Mouse (Mus musculus): ENCODE measurements around the gene Nrcam. TPM values are rescaled to one million over a fixed set of nuclear protein-coding genes. Genes with fewer than 3 reads are reported as not detected.

The Nrcam gene
- polyA plus RNA-seq, 2 experiments = 0.06 to 0.23 TPM

DNA sequence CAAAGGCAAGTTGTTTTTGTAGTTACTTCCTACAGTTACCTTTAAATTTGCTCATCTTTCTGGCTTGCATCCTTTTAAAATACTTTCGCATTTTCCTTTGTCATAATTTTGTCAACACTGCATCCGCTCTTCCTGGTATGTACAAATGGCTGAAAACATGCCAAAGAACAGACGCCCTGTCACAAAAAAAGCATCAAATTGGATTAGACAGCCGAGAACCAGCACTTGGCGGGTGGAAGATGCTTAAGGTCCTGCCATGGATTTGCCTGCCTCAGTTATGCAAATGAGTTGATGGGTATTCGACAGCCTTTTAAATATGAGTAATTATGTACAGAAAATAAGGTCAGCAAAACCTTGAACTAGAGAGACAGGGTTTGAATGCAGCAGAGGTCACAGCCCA, 101.7 kb downstream of the Nrcam start:
- Histone ChIP-seq H3K4me2 (ENCODE audit: low read depth) (no peak overlapping the region), H3K4me1 (replicated peaks; ENCODE audit: control insufficient read depth in 2 of 2, insufficient read depth in 2 of 2, low read length in 1 of 2) (no peaks in the 10 kb centered on the region), H3K27ac (no peak overlapping the region), H3K36me3 (replicated peaks; ENCODE audit: control insufficient read depth, insufficient read depth, low read depth) (no peaks in the 10 kb centered on the region), H3K9ac (replicated peaks) (no peak overlapping the region), H3K27me3 (ENCODE audit: control insufficient read depth, insufficient read depth, low read length) (no peaks in the 10 kb centered on the region), H3K4me3 (ENCODE audit: insufficient read depth in 1 of 2, low read depth in 2 of 2, low read length in 2 of 2) (no peak overlapping the region), H3K9me3 (ENCODE audit: control insufficient read depth, low read length) (no peaks in the 10 kb centered on the region)
- TF ChIP-seq EP300 (IDR thresholded peaks at IDR 0.05; ENCODE audit: low read depth) = no peak
- no peak for TF ChIP-seq CTCF (IDR thresholded peaks at IDR 0.05; ENCODE audit: low read depth)
- DNase-seq (ENCODE audit: low read depth in 3 of 3, low spot score in 3 of 3) (no peak), ATAC-seq (ENCODE audit: insufficient read depth) (no peak)
- 63% methylated on average over 6 of the region's 6 CpGs for WGBS (ENCODE audit: insufficient replicate concordance)

DNA sequence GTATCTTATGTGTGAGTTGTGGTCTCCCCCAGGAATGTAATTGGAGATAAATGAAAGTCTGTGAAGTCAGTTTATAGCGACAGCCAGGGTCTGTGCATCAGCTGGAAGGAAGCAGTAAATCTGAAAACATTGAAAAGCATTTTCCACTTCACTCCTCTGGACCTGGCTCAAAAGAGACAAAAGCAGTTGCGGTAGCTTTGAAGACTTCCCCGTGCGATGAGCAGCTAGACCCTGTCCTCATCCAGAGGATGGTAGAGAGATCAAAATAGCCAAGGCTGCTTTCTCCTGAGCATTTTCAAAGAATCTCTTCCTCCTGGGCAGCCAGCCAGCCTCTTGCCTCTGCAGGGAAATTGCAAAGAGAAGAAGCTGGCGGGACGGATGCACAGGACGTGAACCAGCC, 102.3 kb downstream of the Nrcam start:
- Histone ChIP-seq H3K9ac (replicated peaks) (no peak overlapping the region), H3K36me3 (replicated peaks; ENCODE audit: control insufficient read depth, insufficient read depth, low read depth) (no peaks in the 10 kb centered on the region), H3K4me3 (ENCODE audit: insufficient read depth in 1 of 2, low read depth in 2 of 2, low read length in 2 of 2) (no peak overlapping the region), H3K4me2 (ENCODE audit: low read depth) (no peak overlapping the region), H3K27me3 (ENCODE audit: control insufficient read depth, insufficient read depth, low read length) (no peaks in the 10 kb centered on the region), H3K27ac (no peak overlapping the region), H3K4me1 (replicated peaks; ENCODE audit: control insufficient read depth in 2 of 2, insufficient read depth in 2 of 2, low read length in 1 of 2) (no peaks in the 10 kb centered on the region), H3K9me3 (ENCODE audit: control insufficient read depth, low read length) (no peaks in the 10 kb centered on the region)
- 65% methylated on average over 7 of the region's 7 CpGs for WGBS (ENCODE audit: insufficient replicate concordance)
- ATAC-seq (ENCODE audit: insufficient read depth) (no peak), DNase-seq (ENCODE audit: low read depth in 3 of 3, low spot score in 3 of 3) (no peak)
- TF ChIP-seq EP300 (IDR thresholded peaks at IDR 0.05; ENCODE audit: low read depth) (no peak), CTCF (IDR thresholded peaks at IDR 0.05; ENCODE audit: low read depth) (no peak)

DNA sequence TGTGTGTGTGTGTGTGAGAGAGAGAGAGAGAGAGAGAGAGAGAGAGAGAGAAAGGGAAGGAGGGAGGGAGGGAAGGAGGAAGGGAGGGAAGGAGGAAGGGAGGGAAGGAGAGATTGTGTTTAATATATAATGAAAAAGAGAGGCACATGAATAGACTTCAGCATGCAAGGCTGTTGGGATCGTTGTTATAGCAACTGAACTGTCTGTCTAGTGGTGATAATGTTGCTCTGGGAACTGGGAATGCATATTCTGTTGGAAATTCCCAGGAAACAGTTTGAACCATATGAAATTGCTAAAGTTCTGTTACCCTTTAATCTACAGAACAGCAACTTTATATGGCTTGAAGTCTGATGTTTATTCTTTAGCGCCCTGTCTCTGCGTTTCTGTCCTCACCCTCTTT, 104.0 kb downstream of the Nrcam start:
- WGBS (ENCODE audit: insufficient replicate concordance) = 68% methylated on average over 3 of the region's 3 CpGs
- ATAC-seq (ENCODE audit: insufficient read depth) = no peak
- H3K4me1 ChIP-seq (replicated peaks; ENCODE audit: control insufficient read depth in 2 of 2, insufficient read depth in 2 of 2, low read length in 1 of 2) = no peaks in the 10 kb centered on the region
- H3K27me3 ChIP-seq (ENCODE audit: control insufficient read depth, insufficient read depth, low read length) = no peaks in the 10 kb centered on the region
- H3K4me3 ChIP-seq (ENCODE audit: insufficient read depth in 1 of 2, low read depth in 2 of 2, low read length in 2 of 2) = no peak overlapping the region
- no peak for TF ChIP-seq CTCF (IDR thresholded peaks at IDR 0.05; ENCODE audit: low read depth)
- TF ChIP-seq EP300 (IDR thresholded peaks at IDR 0.05; ENCODE audit: low read depth) = no peak
- H3K9ac ChIP-seq (replicated peaks) = no peak overlapping the region
- no peak for DNase-seq (ENCODE audit: low read depth in 3 of 3, low spot score in 3 of 3)
- no peaks in the 10 kb centered on the region for H3K9me3 ChIP-seq (ENCODE audit: control insufficient read depth, low read length)
- H3K36me3 ChIP-seq (replicated peaks; ENCODE audit: control insufficient read depth, insufficient read depth, low read depth) = no peaks in the 10 kb centered on the region
- no peak overlapping the region for H3K4me2 ChIP-seq (ENCODE audit: low read depth)
- no peak overlapping the region for H3K27ac ChIP-seq

DNA sequence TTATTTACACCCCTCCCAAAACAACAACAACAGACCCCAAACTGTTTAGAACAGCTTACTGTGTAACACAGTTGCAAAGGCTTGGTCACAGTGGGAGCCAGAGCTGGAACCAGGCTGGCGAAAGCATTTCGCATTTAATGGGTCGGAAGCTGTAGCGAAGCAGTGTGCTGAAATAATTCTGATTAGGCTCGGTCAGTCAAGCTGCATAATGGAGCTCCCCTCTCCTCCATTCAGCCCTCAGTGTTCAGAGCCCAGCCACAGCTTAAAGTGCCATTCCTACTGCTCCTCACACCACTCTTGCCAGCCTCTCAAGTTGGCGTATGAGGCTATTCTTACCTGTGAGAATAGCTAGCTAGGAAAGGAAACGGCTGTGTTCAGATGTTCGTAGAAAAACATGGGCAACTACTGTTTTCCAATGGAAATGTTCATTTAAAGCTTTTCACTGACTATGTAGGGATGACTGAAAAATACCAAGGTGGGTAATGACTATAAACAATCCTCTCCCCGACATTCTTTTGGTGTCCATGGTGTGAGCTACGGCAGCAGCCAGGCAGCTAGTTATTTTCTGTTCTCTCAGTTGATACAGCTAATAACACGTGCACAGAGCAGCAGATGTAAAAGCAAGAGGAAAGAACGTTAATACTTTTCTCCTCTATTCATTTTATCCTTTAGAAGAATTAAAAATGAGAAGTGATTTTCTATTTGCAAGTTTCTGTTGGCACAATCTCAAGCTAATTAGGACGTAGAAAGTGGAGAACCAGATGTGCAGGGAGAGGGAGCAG, 108.6 kb downstream of the Nrcam start:
- no peaks in the 10 kb centered on the region for H3K9me3 ChIP-seq (ENCODE audit: control insufficient read depth, low read length)
- ATAC-seq (ENCODE audit: insufficient read depth) (no peak), DNase-seq (ENCODE audit: low read depth in 3 of 3, low spot score in 3 of 3) (no peak)
- 0 out of 4 replicates have a peak, but pooled peaks cover 0 to 1% of the 10 kb centered on the region in 2 experiments for H3K4me1 ChIP-seq (replicated peaks; ENCODE audit: control insufficient read depth in 2 of 2, insufficient read depth in 2 of 2, low read length in 1 of 2)
- TF ChIP-seq EP300 (IDR thresholded peaks at IDR 0.05; ENCODE audit: low read depth) (no peak), CTCF (IDR thresholded peaks at IDR 0.05; ENCODE audit: low read depth) (no peak)
- H3K36me3 ChIP-seq (replicated peaks; ENCODE audit: control insufficient read depth, insufficient read depth, low read depth) = no peaks in the 10 kb centered on the region
- H3K9ac ChIP-seq (replicated peaks) = no peak overlapping the region
- H3K27ac ChIP-seq = no peak overlapping the region
- no peaks in the 10 kb centered on the region for H3K27me3 ChIP-seq (ENCODE audit: control insufficient read depth, insufficient read depth, low read length)
- H3K4me2 ChIP-seq (ENCODE audit: low read depth) = no peak overlapping the region
- 74% methylated on average over 13 of the region's 13 CpGs for WGBS (ENCODE audit: insufficient replicate concordance)
- H3K4me3 ChIP-seq (ENCODE audit: insufficient read depth in 1 of 2, low read depth in 2 of 2, low read length in 2 of 2) = no peak overlapping the region

DNA sequence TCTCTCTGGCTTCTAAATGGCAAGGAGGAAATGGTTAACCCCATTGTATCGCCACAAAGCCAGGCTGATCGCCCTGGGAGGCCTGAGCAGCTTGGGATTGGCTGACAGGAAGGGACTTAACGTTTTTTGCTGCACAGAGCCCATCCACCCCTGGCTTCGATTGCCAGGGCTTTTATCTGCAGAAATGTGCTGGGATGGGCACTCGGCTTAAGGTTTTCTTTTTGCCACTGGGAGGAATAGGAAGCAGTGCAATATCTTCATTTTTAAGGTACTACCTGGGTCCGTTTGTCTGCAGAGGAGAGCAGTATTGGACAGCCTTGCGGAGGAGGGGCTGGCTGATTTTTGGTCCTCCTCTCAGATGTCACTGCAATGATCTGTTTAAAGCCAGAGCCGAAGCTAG, 110.2 kb downstream of the Nrcam start:
- Histone ChIP-seq H3K9me3 (ENCODE audit: control insufficient read depth, low read length) (no peaks in the 10 kb centered on the region), H3K27me3 (ENCODE audit: control insufficient read depth, insufficient read depth, low read length) (no peaks in the 10 kb centered on the region), H3K9ac (replicated peaks) (no peak overlapping the region), H3K27ac (no peak overlapping the region), H3K4me2 (ENCODE audit: low read depth) (peak overlapping the region; percentile 22), H3K4me1 (replicated peaks; ENCODE audit: control insufficient read depth in 2 of 2, insufficient read depth in 2 of 2, low read length in 1 of 2) (0 out of 4 replicates have a peak, but pooled peaks cover 0 to 1% of the 10 kb centered on the region in 2 experiments), H3K36me3 (replicated peaks; ENCODE audit: control insufficient read depth, insufficient read depth, low read depth) (no peaks in the 10 kb centered on the region), H3K4me3 (ENCODE audit: insufficient read depth in 1 of 2, low read depth in 2 of 2, low read length in 2 of 2) (no peak overlapping the region)
- DNase-seq (ENCODE audit: low read depth in 3 of 3, low spot score in 3 of 3) (no peak), ATAC-seq (ENCODE audit: insufficient read depth) (no peak)
- WGBS (ENCODE audit: insufficient replicate concordance) = 6% methylated on average over 8 of the region's 8 CpGs
- no peak for TF ChIP-seq CTCF (IDR thresholded peaks at IDR 0.05; ENCODE audit: low read depth)
- no peak for TF ChIP-seq EP300 (IDR thresholded peaks at IDR 0.05; ENCODE audit: low read depth)

Data from liver, embryonic 14.5 days (tissue).